Mouse (Mus musculus) liver, adult 2 months (tissue): ENCODE data around the gene Slc13a2. TPM values are rescaled to one million over a fixed set of nuclear protein-coding genes. Genes with fewer than 3 reads are reported as not detected.

ENCODE experiments used
- DNase-seq: peaks from one replicate; pipeline ENCODE4 v3.0.0-alpha.2; 2011; ENCODE audit warnings: low read depth, low spot score; ENCODE audit errors: extremely low read depth
- H3K27ac ChIP-seq: fragments of 200-500 bp; replicated peaks from 2 replicates; pipeline ENCODE4 v1.5.1; 2012; ENCODE audit warnings: low read depth, mild to moderate bottlenecking, control low read depth, inconsistent platforms, low read length; ENCODE audit not compliant: insufficient read depth
- H3K27me3 ChIP-seq: fragments of 200-500 bp; 2 replicates; pipeline ENCODE4 v1.6.1; 2012; ENCODE audit warnings: mild to moderate bottlenecking, moderate library complexity, low read length, inconsistent platforms; ENCODE audit not compliant: control insufficient read depth, insufficient read depth
- H3K36me3 ChIP-seq: fragments of 200-500 bp; 2 replicates; pipeline ENCODE4 v1.6.1; 2012; ENCODE audit warnings: low read length, inconsistent platforms; ENCODE audit not compliant: control insufficient read depth, insufficient read depth
- H3K4me1 ChIP-seq: fragments of 200-500 bp; 2 replicates; pipeline ENCODE4 v1.6.1; 2011; ENCODE audit warnings: low read length; ENCODE audit not compliant: control insufficient read depth, insufficient read depth
- H3K4me3 ChIP-seq: fragments of 200-500 bp; 2 replicates; pipeline ENCODE4 v1.5.1; 2011; ENCODE audit warnings: low read depth, mild to moderate bottlenecking, control low read depth, low read length, moderate library complexity; ENCODE audit not compliant: insufficient read depth
- H3K79me2 ChIP-seq: fragments of 200-500 bp; 2 replicates; pipeline ENCODE4 v1.6.1; 2012; ENCODE audit warnings: inconsistent platforms, mild to moderate bottlenecking, low read length, moderate library complexity; ENCODE audit not compliant: control insufficient read depth, insufficient read depth
- H3K9ac ChIP-seq: fragments of 200-500 bp; 2 replicates; pipeline ENCODE4 v1.6.1; 2012; ENCODE audit warnings: low read depth, mild to moderate bottlenecking, control low read depth, inconsistent platforms, low read length
- CTCF ChIP-seq: fragments of 200-500 bp; IDR thresholded peaks from 2 replicates; pipeline ENCODE4 v1.5.1; 2011; ENCODE audit warnings: low read depth, low read length, control low read depth
- POLR2A ChIP-seq: fragments of 200-500 bp; IDR thresholded peaks from 2 replicates; pipeline ENCODE4 v1.6.1; 2011; ENCODE audit warnings: low read length, control low read depth; ENCODE audit not compliant: insufficient read depth; ENCODE audit errors: extremely low read depth
- WGBS: fragments of 180-500 bp; shearing (Covaris S2); methylation state at CpG from one replicate; pipeline ENCODE4 v1.1.7; 2018; 5-methylcytosine and 5-hydroxymethylcytosine counted together
- polyA plus RNA-seq: library from polyadenylated mRNA; depleted of rRNA; stranded (reverse); fragments of >200 nt; gene quantifications from 2 replicates; pipeline ENCODE4 v1.2.3, GENCODE M21; 2012
- total RNA-seq: library from RNA; depleted of rRNA; stranded (reverse); fragments of >200 nt; gene quantifications from 2 replicates; pipeline ENCODE4 v1.2.3, GENCODE M21; 2014

Slc13a2 gene
- total and polyA plus RNA-seq, 2 experiments = 0.65 to 4.7 TPM

GRCm38 (mm10) chr11:78372166-78372565 is 49.9 kb downstream of the Slc13a2 start:
- DNase-seq = no peak
- Histone ChIP-seq H3K9ac (no peak overlapping the region), H3K36me3 (no peaks in the 10 kb centered on the region), H3K79me2 (no peaks in the 10 kb centered on the region), H3K4me1 (0 out of 2 replicates have a peak, but pooled peaks cover 3% of the 10 kb centered on the region), H3K4me3 (no peak overlapping the region), H3K27ac (no peak overlapping the region), H3K27me3 (no peaks in the 10 kb centered on the region)
- WGBS = 61% methylated on average over 3 of the region's 3 CpGs
- TF ChIP-seq POLR2A = no peak
- TF ChIP-seq CTCF = no peak

- Histone ChIP-seq H3K27me3 (no peaks in the 10 kb centered on the region), H3K4me3 (no peak overlapping the region), H3K79me2 (no peaks in the 10 kb centered on the region), H3K36me3 (no peaks in the 10 kb centered on the region), H3K4me1 (0 out of 2 replicates have a peak, but pooled peaks cover 3% of the 10 kb centered on the region), H3K9ac (no peak overlapping the region), H3K27ac (no peak overlapping the region)
- 97% methylated on average over 11 of the region's 11 CpGs for WGBS
- no peak for DNase-seq
- TF ChIP-seq POLR2A = no peak
- no peak for TF ChIP-seq CTCF
Measured at GRCm38 (mm10) chr11:78371711-78372110, 50.3 kb downstream of the Slc13a2 start.

GRCm38 (mm10) chr11:78370389-78370788 is 51.6 kb downstream of the Slc13a2 start:
- no peak for DNase-seq
- 0 out of 2 replicates have a peak, but pooled peaks cover 3% of the 10 kb centered on the region for H3K4me1 ChIP-seq
- no peaks in the 10 kb centered on the region for H3K27me3 ChIP-seq
- 53% methylated on average over 1 of the region's 1 CpGs for WGBS
- TF ChIP-seq CTCF (no peak), POLR2A (no peak)
- no peak overlapping the region for H3K4me3 ChIP-seq
- no peaks in the 10 kb centered on the region for H3K36me3 ChIP-seq
- H3K9ac ChIP-seq = no peak overlapping the region
- H3K79me2 ChIP-seq = no peaks in the 10 kb centered on the region
- H3K27ac ChIP-seq = no peak overlapping the region

- no peaks in the 10 kb centered on the region for H3K27me3 ChIP-seq
- H3K9ac ChIP-seq = no peak overlapping the region
- no peak for DNase-seq
- no peaks in the 10 kb centered on the region for H3K79me2 ChIP-seq
- no peak overlapping the region for H3K4me3 ChIP-seq
- H3K36me3 ChIP-seq = no peaks in the 10 kb centered on the region
- no peaks in the 10 kb centered on the region for H3K4me1 ChIP-seq
- H3K27ac ChIP-seq = no peak overlapping the region
- WGBS = 96% methylated on average over 15 of the region's 15 CpGs
- TF ChIP-seq CTCF (no peak), POLR2A (no peak)
Measured at GRCm38 (mm10) chr11:78367456-78368225, 54.4 kb downstream of the Slc13a2 start.

- H3K27ac ChIP-seq = no peak overlapping the region
- DNase-seq = no peak
Measured at GRCm38 (mm10) chr11:78364103-78364502, 57.9 kb downstream of the Slc13a2 start.

More at GRCm38 (mm10) chr11:78364103-78364502, 57.9 kb downstream of the Slc13a2 start:
- H3K9ac ChIP-seq = no peak overlapping the region
- WGBS = 26% methylated on average over 8 of the region's 8 CpGs
- no peaks in the 10 kb centered on the region for H3K27me3 ChIP-seq
- H3K4me3 ChIP-seq = no peak overlapping the region
- H3K4me1 ChIP-seq = no peaks in the 10 kb centered on the region
- H3K36me3 ChIP-seq = no peaks in the 10 kb centered on the region
- H3K79me2 ChIP-seq = no peaks in the 10 kb centered on the region
- TF ChIP-seq POLR2A = no peak
- no peak for TF ChIP-seq CTCF
